Mouse (Mus musculus): ENCODE measurements at regions not wholly inside any gene's neighbourhood (a gene's known extent, or its start where the extent isn't known, plus 50 kb on each side); places are given as distances from the start of the nearest gene placed in this dataset.

- TF ChIP-seq POLR2A (IDR thresholded peaks at IDR 0.05; ENCODE audit: borderline replicate concordance, insufficient read depth, low read length) = no peak
- TF ChIP-seq CTCF (IDR thresholded peaks at IDR 0.05; ENCODE audit: borderline replicate concordance, insufficient read depth, low read depth, low read length) = no peak
Observed at GRCm38 (mm10) chr13:63642617-63643016, 69.2 kb upstream of the Ptch1 start.
